Mouse (Mus musculus) kidney, adult 2 months (tissue): ENCODE measurements at regions not wholly inside any gene's neighbourhood (a gene's known extent, or its start where the extent isn't known, plus 50 kb on each side); places are given as distances from the start of the nearest gene placed in this dataset.

ENCODE experiments used
- CTCF ChIP-seq: fragments of 200-500 bp; conservative IDR thresholded peaks from 2 replicates; pipeline ENCODE4 v1.5.1; 2011; ENCODE audit warnings: low read depth, mild to moderate bottlenecking, control low read depth, low read length, moderate library complexity, mixed read lengths; ENCODE audit not compliant: insufficient read depth, insufficient read length
- POLR2A ChIP-seq: fragments of 200-500 bp; IDR thresholded peaks from one replicate; pipeline ENCODE4 v1.6.1; 2011; ENCODE audit warnings: low read depth, low read length, control low read depth

- no peak for TF ChIP-seq POLR2A
- no peak for TF ChIP-seq CTCF
Observed at GRCm38 (mm10) chr1:161649387-161649786, 138.9 kb downstream of the Fasl start.
